Mouse (Mus musculus): Measurements from ENCODE around the gene Jade2.

DNA sequence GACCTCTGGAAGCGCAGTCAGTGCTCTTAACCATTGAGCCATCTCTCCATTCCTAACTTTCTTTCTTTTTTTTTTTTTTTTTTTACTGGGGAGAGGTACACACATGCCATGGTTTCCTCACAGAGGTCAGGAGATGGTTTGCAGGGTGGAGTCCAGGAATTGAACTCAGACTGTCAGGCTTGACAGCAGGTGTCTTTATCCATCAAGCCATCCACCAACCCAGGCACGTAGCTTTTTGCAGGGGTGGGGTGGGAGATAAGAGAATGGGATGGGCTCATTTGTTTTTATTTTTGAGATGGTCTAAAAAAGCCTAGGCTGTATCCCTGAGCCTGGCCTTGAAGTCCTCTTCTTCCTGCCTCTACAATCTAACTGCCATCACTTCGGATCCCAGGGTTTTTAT is 81.9 kb downstream of the Jade2 start:
- TF ChIP-seq CTCF (IDR thresholded peaks at IDR 0.05; ENCODE audit: borderline replicate concordance, control insufficient read depth, extremely low read depth, insufficient read depth, low read length, poor library complexity) (no peak), POLR2A (IDR thresholded peaks at IDR 0.05; ENCODE audit: control insufficient read depth, extremely low read depth, insufficient read depth, low read length, poor library complexity) (no peak)

Data from thymus, adult 2 months (tissue).